Mouse (Mus musculus) liver, adult 2 months (tissue): ENCODE results near the gene Coq2. TPM values are rescaled to one million over a fixed set of nuclear protein-coding genes. Genes with fewer than 3 reads are reported as not detected.

Source experiments
- DNase-seq: peaks from one replicate; pipeline ENCODE4 v3.0.0-alpha.2; 2011; ENCODE audit warnings: low read depth, low spot score; ENCODE audit errors: extremely low read depth
- H3K27ac ChIP-seq: fragments of 200-500 bp; replicated peaks from 2 replicates; pipeline ENCODE4 v1.5.1; 2012; ENCODE audit warnings: low read depth, mild to moderate bottlenecking, control low read depth, inconsistent platforms, low read length; ENCODE audit not compliant: insufficient read depth
- H3K27me3 ChIP-seq: fragments of 200-500 bp; 2 replicates; pipeline ENCODE4 v1.6.1; 2012; ENCODE audit warnings: mild to moderate bottlenecking, moderate library complexity, low read length, inconsistent platforms; ENCODE audit not compliant: control insufficient read depth, insufficient read depth
- H3K36me3 ChIP-seq: fragments of 200-500 bp; 2 replicates; pipeline ENCODE4 v1.6.1; 2012; ENCODE audit warnings: low read length, inconsistent platforms; ENCODE audit not compliant: control insufficient read depth, insufficient read depth
- H3K4me1 ChIP-seq: fragments of 200-500 bp; 2 replicates; pipeline ENCODE4 v1.6.1; 2011; ENCODE audit warnings: low read length; ENCODE audit not compliant: control insufficient read depth, insufficient read depth
- H3K4me3 ChIP-seq: fragments of 200-500 bp; 2 replicates; pipeline ENCODE4 v1.5.1; 2011; ENCODE audit warnings: low read depth, mild to moderate bottlenecking, control low read depth, low read length, moderate library complexity; ENCODE audit not compliant: insufficient read depth
- H3K79me2 ChIP-seq: fragments of 200-500 bp; 2 replicates; pipeline ENCODE4 v1.6.1; 2012; ENCODE audit warnings: inconsistent platforms, mild to moderate bottlenecking, low read length, moderate library complexity; ENCODE audit not compliant: control insufficient read depth, insufficient read depth
- H3K9ac ChIP-seq: fragments of 200-500 bp; 2 replicates; pipeline ENCODE4 v1.6.1; 2012; ENCODE audit warnings: low read depth, mild to moderate bottlenecking, control low read depth, inconsistent platforms, low read length
- CTCF ChIP-seq: fragments of 200-500 bp; IDR thresholded peaks from 2 replicates; pipeline ENCODE4 v1.5.1; 2011; ENCODE audit warnings: low read depth, low read length, control low read depth
- POLR2A ChIP-seq: fragments of 200-500 bp; IDR thresholded peaks from 2 replicates; pipeline ENCODE4 v1.6.1; 2011; ENCODE audit warnings: low read length, control low read depth; ENCODE audit not compliant: insufficient read depth; ENCODE audit errors: extremely low read depth
- WGBS: fragments of 180-500 bp; shearing (Covaris S2); methylation state at CpG from one replicate; pipeline ENCODE4 v1.1.7; 2018; 5-methylcytosine and 5-hydroxymethylcytosine counted together
- polyA plus RNA-seq: library from polyadenylated mRNA; depleted of rRNA; stranded (reverse); fragments of >200 nt; gene quantifications from 2 replicates; pipeline ENCODE4 v1.2.3, GENCODE M21; 2012
- total RNA-seq: library from RNA; depleted of rRNA; stranded (reverse); fragments of >200 nt; gene quantifications from 2 replicates; pipeline ENCODE4 v1.2.3, GENCODE M21; 2014

Gene Coq2
- total and polyA plus RNA-seq, 2 experiments = 48.2 to 53.1 TPM

DNA sequence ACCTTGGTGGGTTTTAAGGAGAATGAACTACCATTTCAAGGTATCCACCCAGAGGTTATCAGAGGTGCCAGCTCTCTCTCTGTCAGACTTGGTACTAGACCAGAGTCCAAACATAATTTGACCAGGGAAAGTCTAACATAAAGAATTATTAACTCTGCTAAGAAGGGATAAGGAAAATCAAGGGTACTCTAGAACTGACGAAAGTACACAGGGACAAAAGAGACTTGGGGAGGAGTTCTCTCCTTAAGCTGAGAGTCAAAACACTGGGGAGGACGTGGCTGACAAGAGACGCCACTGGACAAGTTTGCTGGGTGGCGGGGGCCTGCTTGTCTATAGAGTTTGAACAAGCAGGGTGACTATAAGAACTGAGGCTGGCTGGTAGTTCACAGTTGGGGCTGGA, 28.4 kb downstream of the Coq2 start:
- peaks cover 9% of the 10 kb centered on the region for H3K4me1 ChIP-seq
- TF ChIP-seq POLR2A = no peak
- no peak for TF ChIP-seq CTCF

GRCm38 (mm10) chr5:100643991-100644535, 30.9 kb downstream of the Coq2 start:
- Histone ChIP-seq H3K27me3 (no peaks in the 10 kb centered on the region), H3K79me2 (no peaks in the 10 kb centered on the region), H3K36me3 (no peaks in the 10 kb centered on the region), H3K9ac (no peak overlapping the region), H3K27ac (no peak overlapping the region), H3K4me3 (no peak overlapping the region), H3K4me1 (peaks cover 9% of the 10 kb centered on the region)
- no peak for TF ChIP-seq CTCF
- 7% methylated on average over 7 of the region's 7 CpGs for WGBS
- peak; percentile 66 for DNase-seq

More for the DNA sequence above, 28.4 kb downstream of the Coq2 start:
- Histone ChIP-seq H3K4me3 (no peak overlapping the region), H3K79me2 (no peaks in the 10 kb centered on the region), H3K36me3 (no peaks in the 10 kb centered on the region), H3K27ac (no peak overlapping the region), H3K27me3 (no peaks in the 10 kb centered on the region), H3K9ac (no peak overlapping the region)
- DNase-seq = no peak
- WGBS = 84% methylated on average over 4 of the region's 4 CpGs

DNA sequence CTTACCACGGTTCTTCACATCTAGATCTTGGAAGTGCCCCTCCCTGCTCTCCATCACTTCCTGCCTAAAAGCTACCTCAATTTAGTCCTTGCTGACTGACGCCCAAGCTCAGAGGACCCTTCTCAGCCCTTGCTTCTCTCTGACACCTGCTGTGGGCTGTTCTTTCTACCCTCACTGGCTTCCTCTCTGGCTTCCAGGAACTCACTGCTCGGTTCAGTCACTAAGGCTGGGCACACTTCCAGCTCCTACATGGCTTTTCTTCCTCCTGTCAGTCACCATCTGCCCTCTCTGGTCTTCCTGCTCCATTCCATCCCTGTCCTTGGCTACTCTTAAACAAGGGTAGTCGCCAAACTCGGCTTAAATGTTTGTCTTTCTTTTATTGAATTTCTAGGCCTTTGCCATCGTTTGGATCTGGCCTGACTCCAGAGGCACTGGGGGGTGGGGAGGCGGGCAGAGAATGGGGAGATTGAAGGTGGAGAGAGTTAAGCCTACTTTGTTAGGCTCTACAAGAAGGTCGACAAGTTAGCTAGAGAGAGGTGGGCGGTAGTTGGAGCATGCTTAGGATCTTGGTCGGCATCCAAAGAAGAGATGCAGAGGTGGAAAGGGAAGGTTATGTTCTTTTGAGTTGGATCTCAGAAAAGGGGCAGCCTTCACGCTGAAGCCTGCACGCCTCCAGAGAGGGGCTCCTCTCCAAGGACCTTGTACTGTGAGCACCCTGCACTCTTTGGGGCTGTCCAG, 31.5 kb downstream of the Coq2 start:
- no peaks in the 10 kb centered on the region for H3K27me3 ChIP-seq
- no peaks in the 10 kb centered on the region for H3K79me2 ChIP-seq
- no peak overlapping the region for H3K27ac ChIP-seq
- 26% methylated on average over 12 of the region's 12 CpGs for WGBS
- DNase-seq = peak; percentile 48
- TF ChIP-seq CTCF = no peak
- TF ChIP-seq POLR2A = no peak
- no peak overlapping the region for H3K9ac ChIP-seq
- no peak overlapping the region for H3K4me3 ChIP-seq
- no peaks in the 10 kb centered on the region for H3K36me3 ChIP-seq
- peaks cover 9% of the 10 kb centered on the region for H3K4me1 ChIP-seq

- no peaks in the 10 kb centered on the region for H3K79me2 ChIP-seq
- H3K27ac ChIP-seq = no peak overlapping the region
- no peak overlapping the region for H3K4me3 ChIP-seq
- WGBS = 82% methylated on average over 5 of the region's 5 CpGs
- no peak for TF ChIP-seq CTCF
- TF ChIP-seq POLR2A = no peak
- H3K9ac ChIP-seq = no peak overlapping the region
- peaks cover 9% of the 10 kb centered on the region for H3K4me1 ChIP-seq
- H3K27me3 ChIP-seq = no peaks in the 10 kb centered on the region
- no peaks in the 10 kb centered on the region for H3K36me3 ChIP-seq
- DNase-seq = no peak
These were observed 32.6 kb downstream of the Coq2 start for GRCm38 (mm10) chr5:100642316-100642715.

DNA sequence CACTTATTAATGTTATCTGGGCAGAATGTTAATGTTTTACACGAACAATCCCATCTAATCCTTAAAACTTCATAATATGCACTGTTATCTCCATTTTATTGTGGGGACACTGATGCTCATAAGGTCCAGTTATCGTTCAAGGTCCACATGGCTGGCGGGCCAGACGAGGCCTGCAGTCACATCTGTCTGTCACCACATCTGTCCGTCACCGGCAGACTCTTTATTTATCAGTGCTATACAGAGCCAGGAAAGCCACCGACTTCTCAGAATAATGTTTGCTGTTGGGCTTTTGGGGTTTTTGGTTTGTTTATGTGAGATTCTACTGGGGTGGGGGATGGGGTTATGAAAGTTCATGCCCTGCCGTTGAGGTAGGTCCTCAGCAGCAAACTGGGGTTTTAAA, 36.5 kb downstream of the Coq2 start:
- Histone ChIP-seq H3K9ac (no peak overlapping the region), H3K27me3 (no peaks in the 10 kb centered on the region), H3K4me3 (no peak overlapping the region), H3K4me1 (peaks cover 6% of the 10 kb centered on the region), H3K27ac (no peak overlapping the region), H3K36me3 (no peaks in the 10 kb centered on the region), H3K79me2 (no peaks in the 10 kb centered on the region)
- TF ChIP-seq POLR2A = no peak
- no peak for TF ChIP-seq CTCF
- DNase-seq = no peak
- whole genome bisulfite sequencing = 76% methylated on average over 8 of the region's 8 CpGs
